Mouse (Mus musculus) cortical plate, adult 2 months (tissue): ENCODE data around the gene Thegl.

ENCODE experiments used
- CTCF ChIP-seq: fragments of 200-500 bp; IDR thresholded peaks from 2 replicates; pipeline ENCODE4 v1.5.1; 2011; ENCODE audit warnings: mild to moderate bottlenecking, control low read depth, low read length; ENCODE audit not compliant: insufficient read depth; ENCODE audit errors: extremely low read depth
- POLR2A ChIP-seq: fragments of 200-500 bp; IDR thresholded peaks from 2 replicates; pipeline ENCODE4 v1.6.1; 2011; ENCODE audit warnings: mild to moderate bottlenecking, low read length, control low read depth; ENCODE audit not compliant: insufficient read depth; ENCODE audit errors: extremely low read depth

GRCm38 (mm10) chr5:77028034-77028433 is 12.2 kb downstream of the Thegl start:
- no peak for TF ChIP-seq POLR2A
- no peak for TF ChIP-seq CTCF
